Mouse (Mus musculus) kidney, adult 11 months (tissue): ENCODE measurements at regions not wholly inside any gene's neighbourhood (a gene's known extent, or its start where the extent isn't known, plus 50 kb on each side); places are given as distances from the start of the nearest gene placed in this dataset.

ENCODE experiments used
- DNase-seq: peaks from one replicate; pipeline ENCODE4 v3.0.0; 2022

DNA sequence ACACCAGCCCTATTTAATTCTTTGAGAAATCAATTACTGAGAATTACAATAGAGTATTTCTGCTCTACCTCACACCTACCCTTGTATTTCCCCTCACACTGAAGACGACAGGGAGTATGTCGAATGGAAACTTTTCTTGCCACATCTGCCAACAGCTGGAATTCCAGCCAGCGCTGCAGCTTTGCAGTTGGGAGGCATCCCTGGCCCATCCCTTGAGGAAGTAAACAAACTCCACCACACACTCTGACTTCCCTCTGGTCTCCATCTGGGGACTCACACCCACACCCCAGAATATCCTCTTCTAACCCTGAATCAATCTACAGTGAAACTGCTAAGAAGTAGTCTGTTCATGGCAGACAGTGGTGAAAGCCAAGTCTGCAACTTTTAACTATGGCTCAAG is 630.9 kb downstream of the Gm826 start:
- DNase-seq = no peak

DNA sequence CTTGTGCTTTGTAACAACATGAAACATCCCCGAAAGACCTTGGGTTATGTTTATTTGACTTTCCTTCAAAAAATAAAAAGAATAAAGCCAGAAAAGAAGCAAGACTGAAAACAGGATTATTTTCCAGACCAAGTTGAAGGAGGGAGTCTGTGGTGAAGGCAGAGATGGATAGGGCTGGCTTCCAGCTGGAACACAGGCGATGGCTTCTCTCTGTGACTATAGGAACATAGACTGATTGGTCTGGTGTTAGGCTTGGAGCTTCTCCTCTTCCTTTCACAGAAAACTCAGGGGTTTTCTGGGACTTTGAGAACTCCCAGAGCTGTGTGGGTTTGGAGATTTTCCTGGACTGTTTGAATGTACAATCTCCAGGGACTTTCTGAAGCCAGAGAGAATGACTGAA is 625.8 kb downstream of the Gm826 start:
- no peak for DNase-seq

DNA sequence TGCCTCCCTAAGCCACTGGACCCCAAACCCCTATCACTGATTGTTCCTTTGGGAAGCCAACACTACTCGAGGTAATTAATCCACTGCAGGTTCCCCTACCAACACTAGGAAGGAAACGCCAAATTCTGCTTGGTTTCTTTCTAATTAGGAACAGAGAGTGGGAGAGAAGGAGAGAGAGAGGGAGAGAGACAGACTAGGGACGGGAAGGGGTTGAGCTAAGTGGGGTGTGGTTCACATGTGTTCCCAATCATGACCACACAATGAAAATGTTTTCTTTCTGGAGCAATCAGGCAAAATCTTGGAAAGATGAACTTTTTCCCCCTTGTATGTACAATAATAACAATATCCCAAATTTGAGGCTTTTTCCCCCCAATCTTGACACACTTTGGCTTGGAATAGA is 619.3 kb downstream of the Gm826 start:
- no peak for DNase-seq

- DNase-seq = no peak
Observed at GRCm38 (mm10) chr2:159718738-159719137, 615.2 kb downstream of the Gm826 start.

DNA sequence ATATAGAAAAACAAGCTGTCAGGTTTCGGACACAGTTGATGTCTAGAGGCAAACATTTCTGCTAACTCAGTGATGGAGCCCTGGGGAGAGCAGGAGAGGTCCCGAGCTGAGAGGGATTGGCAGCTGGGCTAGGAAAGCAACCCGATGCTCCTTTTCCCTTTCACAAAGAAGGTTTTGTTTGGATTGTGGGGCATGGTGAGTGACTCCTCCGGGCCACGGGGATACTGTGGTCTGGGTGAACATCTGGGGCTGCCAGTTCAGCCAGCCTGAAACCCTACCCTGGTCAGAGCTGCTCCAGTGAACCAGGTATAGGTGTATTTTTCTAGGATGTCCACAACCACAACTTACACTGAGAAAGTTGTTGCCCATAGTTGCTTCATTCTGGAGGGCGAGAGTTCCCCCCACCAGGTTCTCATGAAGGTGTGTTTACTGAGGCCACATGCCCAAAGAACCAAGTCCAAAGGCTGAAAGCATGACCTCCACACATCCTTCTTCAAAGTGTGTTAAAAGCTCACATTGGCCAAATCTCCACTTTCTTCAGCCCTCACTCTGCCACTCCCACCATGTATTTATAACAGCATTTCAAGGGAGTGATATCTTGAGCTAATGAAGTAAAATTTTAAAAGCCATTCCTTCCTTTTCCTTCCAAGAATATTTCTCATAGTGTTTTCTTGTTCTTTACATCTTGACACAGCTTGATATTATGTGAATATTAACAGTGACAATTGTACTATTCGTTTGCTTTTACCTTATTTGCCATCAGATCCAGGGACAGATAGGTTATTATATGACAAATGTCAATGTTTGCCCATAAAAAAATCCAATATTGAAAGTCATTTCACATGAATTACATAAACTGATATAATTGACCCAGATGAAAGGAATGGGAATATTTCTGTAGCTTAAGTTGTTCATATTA is 608.5 kb downstream of the Gm826 start:
- no peak for DNase-seq

- no peak for DNase-seq
Observed at GRCm38 (mm10) chr2:159729301-159729700, 604.7 kb downstream of the Gm826 start.

DNA sequence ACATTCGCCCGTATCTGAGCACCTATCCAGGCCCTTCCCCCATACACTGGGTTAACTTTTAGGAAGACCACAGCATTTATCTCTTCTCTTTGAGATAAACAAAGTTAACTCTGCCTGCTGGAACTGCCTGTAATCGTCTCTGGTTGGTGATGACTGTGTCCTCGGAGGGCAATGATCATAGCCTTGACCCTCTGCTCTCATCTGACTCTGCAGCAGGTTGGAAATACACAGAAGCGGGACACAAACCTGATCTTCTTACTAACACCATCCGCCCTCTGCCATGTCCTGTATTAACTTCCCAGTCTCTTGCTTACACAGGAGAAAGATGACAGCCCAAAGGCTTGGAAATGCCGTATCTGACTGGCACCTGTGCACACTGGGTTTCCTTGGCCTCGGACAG is 603.7 kb downstream of the Gm826 start:
- DNase-seq = no peak

GRCm38 (mm10) chr2:159731305-159731704 is 602.7 kb downstream of the Gm826 start:
- DNase-seq = no peak

- DNase-seq = peak; percentile 35
Observed at GRCm38 (mm10) chr2:159732413-159732812, 601.5 kb downstream of the Gm826 start.

DNA sequence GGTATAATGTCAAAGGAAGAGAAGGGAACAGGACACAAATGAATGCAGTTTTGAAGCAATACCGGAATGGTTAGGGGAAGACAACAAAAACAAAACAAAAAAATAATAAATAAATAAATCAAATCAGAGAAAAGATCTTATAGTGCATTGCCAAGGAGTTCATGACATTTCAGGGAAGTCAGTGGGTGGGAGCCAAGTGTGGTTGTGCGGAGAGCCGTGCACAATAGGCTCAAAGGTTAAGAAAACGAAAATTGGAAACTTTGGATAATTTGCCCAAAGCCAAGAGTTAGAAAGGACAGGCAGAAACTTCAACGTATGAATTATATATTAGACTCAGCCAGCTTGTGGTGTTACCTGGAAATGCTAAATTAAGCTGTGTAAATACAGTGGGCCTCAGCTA is 599.4 kb downstream of the Gm826 start:
- no peak for DNase-seq

DNA sequence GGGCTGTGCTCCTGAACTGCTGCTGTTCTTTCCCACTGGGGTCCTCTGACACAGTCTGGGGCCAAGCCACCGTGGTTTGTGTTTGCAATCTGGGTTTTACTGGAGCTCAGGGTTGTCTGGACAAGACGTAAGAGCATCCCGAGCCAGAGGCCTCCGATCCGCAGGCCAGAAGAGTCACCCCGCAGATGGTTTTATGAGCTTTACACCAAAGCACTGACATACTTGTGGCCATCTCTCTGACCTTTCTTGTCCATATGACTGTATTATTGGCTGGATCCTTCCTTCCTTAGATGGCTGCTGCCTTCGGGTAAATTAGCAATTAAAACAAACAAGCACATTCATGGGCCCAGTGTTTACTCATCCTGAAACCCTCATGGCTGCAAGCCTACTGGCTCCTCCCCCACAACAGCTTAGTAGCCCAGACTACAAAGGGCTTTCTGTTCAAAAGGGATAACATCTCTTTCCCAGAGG is 578.4 kb downstream of the Gm826 start:
- DNase-seq = peak; percentile 26

DNA sequence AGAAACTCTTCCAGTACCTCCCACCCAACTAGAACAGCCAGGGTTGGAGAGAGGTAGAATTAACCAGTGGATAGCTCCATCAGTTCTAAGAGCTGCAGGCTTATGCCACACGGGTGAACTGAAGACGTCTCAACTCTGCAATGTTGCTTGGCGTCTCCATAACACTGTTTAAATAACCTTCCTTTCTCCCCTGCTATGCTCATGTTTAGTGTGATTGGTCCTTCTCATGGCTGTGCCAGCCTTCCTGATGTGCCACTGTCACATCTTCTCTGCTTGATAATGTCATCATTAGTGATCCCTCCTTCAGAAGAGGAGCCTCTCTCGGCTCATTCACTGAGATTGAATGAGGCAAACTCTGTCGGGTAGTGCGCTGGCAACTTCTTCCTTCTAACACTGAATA is 573.2 kb downstream of the Gm826 start:
- DNase-seq = no peak

GRCm38 (mm10) chr2:159763115-159763514 is 570.8 kb downstream of the Gm826 start:
- DNase-seq = no peak
